Mouse (Mus musculus) spleen, adult 18-20 months (tissue): ENCODE results near the gene Yars.
"Not testable (repeated sequence)": the region's sequence is repeated elsewhere in the genome, so short reads cannot be mapped to it uniquely, and the experiment has no call there.

Source experiments
- DNase-seq, 2 experiments: peaks; one replicate each; pipeline ENCODE4 v3.0.0; 2022; ENCODE audit warnings: mixed read lengths in 2 of 2

Yars gene

DNA sequence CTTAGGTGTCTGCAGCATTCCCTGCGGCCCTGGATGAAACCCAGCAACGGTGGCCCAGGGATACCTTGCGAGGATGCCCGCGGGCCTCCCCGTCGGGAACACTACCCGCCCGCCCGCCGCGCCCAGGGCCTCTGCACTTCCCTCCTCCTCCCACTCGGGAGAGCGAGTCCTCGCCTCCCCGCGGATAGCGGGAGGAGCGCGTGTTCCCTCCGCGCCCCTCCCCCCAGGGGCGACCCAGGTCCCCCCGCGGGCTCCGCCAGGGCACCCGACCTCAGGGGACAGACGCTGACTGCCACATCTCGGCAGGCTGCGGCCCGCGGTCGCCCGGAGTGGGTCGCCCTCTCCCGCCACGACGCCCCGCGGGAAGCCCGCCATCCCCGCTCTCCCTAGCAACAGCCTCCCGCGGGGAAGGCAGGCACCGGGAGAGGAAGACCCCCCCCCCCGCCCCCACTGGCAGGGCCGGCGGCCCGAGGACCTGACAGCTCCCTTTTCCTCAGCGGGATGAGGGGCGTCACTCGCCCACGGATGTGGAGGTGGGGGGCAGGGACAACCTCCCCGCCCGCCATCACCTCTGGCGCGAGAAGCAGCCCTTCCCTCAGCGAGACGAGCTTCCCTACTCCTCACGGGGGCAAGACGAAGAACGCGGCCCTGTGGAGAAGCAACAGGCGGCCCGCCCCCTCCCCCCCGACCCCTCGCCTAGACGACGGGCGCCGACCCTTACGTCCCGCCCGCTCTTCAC lies 588 bp upstream of the Yars start:
- DNase-seq = peak; percentile 45 to 52

DNA sequence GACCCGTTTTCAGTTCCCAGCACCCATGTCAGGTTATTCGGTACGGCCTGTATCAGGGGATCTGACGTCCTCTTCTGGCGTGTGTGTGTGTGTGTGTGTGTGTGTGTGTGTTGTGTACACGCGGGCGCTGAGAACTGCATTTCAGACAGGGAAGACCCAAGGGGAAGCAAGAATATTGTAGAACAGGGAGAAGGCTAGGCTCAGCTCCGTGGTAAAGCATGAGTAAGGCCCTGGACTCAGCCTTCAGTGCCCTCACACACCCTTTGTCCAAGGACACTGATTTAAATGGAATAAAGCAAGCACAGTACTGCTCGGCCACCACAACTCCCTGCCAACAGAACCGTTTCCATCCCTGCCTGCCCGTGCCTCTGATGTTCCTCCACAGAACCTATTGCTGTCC lies 978 bp downstream of the Yars start:
- no peak for DNase-seq

DNA sequence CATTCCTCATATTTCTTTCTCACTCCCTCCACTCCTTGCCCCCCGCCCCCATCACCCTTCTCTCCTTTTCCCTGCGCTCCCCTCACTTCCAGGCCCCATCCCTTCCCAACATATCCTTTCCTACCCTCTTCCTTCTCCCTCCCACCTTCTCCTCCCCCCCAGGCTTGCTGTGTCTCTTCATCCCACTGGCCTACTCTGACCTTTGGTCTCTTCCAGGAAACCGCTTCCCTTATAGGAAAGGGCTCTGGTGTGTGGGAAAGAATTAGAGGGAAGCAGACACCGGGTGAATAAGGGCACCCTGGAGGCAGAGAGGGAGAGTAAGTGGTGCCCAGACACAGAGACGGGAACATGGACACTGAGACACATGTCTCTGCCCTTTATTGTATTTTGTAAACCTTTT lies 2.1 kb downstream of the Yars start:
- no peak for DNase-seq

DNA sequence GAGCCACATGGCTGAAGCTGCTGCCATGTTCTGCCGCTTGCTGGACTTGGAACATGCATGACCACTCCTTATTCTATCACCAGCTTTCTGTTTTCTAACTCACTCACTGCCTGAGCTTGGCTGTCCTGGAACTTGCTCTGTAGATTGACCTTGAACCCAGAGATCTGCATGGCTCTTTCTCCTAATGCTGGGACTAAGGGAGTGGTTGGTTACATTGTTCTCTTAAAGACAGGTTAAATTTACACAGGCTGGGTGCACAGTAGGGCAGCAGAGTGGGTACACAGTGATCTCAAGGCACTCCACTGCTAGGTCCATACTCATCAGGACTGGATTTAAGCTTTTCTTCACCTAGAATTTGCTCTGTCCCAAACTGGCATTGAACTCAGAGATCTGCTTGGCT lies 4.7 kb downstream of the Yars start:
- DNase-seq = no peak

DNA sequence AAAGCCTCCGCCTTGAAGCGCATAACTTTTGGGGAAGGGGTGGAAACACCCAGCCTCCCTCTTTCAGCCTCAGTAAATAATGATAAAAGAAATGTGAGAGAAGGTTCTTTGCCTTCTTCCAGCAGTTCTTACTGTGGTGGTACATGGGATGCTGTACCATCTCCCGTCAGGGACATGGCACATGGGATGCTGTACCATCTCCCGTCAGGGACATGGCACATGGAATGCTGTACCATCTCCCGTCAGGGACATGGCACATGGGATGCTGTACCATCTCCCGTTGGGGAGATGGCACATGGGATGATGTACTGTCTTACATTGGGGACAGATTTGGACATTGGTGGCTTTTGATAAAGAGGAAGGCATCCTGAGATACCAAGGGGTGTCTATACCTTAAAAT lies 8.0 kb downstream of the Yars start:
- no peak for DNase-seq

DNA sequence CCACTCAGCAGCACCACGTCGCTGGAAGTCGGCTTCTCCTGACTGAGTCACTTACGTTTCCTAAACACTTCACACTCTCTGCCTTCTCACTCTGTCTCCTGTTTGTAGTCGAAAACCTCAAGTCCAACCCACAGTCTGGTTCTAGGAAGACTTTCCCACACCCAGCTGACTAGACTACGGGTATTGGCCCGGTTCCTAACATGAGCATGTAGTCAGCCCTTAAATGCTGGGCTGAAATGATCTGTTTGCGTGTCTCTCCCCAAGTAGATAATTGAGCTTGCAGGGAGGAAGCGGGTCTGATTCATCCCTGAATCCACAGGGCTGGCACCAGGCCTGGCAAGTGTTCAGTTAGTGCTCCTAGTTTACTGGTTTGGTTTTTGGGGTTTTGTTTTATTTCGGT lies 15.1 kb downstream of the Yars start:
- DNase-seq = no peak

DNA sequence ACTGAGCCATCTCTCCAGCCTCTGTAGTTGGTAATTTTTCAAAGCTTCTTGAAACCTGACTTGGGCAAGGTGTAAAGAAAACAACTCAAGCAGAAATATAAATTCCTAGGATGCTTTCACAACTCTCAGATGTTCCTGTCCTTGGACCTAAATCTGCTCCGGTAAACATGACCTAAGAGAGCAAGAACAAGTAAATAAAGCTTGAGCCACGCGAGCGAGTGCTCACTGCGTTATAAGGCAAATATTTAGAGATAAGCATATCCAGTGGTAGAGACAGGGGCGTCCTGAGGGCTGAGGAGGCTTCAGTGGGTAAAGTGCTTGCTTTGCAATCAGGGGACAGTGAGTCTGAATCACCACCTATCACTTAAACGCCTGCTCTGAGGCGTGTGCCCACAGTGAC lies 17.2 kb downstream of the Yars start:
- DNase-seq = no peak

DNA sequence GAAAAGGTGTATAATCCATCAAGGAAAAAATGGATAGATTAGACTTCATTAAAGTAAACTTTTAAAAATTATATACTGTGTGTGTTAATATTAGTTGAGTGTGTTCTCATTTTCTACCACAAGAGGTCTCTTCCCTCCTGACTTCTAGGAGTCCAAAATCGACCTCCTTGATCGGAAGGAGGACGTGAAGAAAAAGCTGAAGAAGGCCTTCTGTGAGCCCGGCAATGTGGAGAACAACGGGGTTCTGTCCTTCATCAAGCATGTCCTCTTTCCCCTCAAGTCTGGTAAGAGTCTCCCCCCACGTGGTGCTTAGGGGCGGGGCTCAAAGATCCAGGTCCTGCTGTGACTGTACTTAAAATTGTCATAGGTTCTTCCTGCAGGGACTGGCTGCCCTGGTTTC lies 19.9 kb downstream of the Yars start:
- DNase-seq = no peak

DNA sequence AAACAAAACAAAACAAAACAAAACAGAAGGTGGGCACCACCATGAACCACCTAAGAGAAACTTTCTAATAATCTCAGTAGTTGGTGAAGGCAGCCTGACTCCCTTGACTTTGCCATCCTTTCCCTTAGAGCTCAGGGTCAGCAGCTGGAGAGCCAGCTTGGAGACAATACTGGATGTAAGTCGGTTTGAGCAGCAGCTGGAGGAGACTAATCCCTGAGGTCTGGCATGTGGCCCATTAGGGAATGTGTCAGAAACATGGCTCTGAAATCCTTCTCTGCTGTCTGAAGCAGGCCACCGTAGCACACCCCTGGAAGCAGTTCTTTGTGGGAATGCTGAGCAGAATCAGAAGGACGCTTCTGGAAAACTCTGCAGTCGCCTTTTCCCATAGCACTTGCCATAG lies 21.9 kb downstream of the Yars start:
- no peak for DNase-seq

DNA sequence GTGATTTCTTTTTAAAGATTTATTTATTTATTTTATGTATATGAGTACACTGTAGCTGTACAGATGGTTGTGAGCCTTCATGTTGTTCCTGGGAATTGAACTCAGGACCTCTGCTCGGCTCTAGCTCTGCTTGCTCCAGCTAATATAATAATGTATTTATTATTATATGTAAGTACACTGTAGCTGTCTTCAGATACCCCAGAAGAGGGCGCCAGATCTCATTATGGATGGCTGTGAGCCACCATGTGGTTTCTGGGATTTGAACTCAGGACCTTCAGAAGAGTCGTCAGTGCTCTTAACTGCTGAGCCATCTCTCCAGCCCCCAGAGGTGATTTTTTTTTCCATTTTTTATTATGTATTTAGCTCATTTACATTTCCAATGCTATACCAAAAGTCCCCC lies 22.9 kb downstream of the Yars start:
- DNase-seq = not testable (repeated sequence)

DNA sequence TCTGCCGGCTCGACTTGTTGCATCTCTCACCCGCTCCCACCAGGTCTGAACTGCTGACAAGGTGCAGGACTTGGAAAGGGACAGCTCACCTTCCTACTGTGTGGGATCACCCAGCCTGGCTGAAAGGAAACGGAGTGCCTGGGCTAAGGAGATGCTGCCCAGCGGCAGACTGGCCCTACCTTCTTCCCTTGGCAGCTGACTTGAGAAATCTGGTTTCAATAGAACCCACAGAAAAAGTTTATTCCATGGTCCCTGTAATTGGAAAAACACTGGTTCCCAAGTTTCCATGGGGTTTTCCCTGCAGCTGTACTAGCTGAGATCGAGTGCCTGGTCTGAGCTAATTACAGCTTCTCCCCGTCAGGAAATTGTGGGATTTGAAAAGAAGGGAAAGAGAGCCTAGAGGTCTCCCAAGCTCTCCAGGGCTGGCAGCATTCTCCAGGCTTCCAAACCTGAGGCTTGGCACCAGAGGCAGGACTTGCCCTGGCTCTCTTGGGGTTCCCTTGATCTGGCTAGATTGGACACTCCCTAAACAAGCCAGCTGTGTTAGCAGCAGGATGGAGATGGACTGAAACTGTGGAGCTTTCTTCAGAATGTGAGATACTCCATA lies 29.1 kb downstream of the Yars start:
- DNase-seq = no peak

DNA sequence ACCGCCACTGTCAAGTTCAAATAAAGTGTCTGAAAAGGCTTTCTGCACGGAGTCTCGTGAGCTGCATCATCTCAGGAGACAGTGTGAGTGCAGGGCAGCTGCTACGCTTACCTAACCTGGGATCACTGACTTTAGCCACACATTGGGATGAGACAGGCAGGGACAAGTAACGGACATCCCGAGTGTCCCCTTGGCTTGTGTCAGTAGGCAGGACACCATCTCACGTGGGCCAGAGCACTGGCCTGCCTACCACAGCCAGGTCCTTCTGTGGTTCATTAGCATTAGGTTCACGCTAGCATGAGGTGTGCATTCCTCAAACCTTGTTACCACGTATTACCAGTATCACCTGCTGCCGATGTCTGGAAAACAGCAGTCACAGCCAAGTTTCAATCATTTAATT lies 29.6 kb downstream of the Yars start:
- DNase-seq = no peak

DNA sequence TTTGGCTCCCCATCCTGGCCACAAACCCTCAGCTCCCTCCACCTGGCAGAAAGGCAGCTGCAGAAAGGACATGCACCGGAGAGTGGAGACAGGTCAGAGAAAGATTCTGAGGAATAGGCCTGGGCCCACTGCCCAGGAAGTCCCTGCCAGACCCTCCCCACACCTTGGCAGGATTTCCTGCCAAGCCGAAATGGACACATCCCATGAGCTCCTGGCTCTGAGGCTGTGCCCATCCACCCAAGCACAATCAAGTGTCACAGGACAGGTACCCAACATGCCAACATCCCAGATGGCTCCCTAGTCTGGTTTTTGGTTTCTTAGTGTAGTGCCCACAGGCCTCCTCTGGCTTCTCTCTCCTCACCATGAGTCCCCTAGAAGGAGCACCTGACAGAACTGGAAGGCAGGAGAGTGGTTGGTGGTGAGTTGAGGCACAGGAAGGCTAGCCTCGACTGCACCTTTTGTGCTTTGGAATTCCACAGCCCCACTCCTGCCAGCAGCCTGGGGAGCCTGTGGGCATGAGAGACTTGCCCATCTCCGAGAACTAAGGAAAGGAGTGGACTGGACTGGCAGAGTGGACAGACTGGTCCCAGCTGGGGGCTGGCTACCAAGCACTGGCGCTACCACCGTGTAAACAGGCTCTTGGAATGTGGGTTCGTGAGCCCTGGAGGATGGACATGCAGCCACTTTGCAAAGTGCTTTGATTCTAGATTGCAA lies 31.0 kb downstream of the Yars start:
- no peak for DNase-seq

DNA sequence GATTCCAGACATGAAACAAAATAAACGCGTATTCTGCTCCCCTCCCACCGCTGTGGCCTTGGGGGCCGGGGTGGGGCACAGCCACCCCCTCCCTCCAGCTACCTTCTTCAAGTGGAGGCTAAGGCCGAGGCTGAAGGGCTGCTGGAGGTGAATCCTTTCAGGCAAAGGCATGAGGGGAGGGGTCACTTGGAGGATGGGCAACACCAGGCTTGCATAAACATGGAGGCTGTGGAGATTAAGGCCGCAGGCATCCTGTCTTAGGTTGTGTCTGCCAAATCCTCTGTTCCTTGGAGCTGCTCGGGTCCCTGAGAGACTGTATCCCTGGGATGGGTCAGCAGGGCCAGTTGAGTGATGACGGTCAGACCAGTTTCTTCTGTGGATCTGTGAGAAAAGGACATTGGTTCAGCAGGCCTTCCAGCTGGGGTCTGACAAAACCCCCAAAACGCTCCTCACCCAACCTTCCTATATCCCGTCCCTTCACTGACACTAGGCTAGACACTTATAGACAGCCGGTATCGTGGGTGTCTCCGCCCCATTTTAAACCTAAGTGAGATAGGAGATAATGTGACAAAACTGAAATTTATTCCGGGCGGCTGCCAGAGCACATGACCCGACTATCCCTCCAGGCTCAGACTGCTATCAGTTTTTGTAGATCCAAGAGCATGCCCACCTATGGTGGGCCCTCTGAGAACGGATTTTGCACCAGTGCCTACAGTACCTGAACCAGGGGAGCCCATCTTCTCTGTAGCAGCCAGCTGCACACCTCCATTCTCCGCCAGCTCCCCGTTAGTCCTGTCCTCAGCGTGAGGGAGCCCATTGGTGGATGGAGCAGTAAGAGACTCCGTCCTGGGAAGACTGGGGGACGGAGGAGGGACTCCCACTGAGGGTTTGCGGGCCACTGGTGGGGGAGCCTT lies 31.8 kb downstream of the Yars start:
- DNase-seq = no peak

DNA sequence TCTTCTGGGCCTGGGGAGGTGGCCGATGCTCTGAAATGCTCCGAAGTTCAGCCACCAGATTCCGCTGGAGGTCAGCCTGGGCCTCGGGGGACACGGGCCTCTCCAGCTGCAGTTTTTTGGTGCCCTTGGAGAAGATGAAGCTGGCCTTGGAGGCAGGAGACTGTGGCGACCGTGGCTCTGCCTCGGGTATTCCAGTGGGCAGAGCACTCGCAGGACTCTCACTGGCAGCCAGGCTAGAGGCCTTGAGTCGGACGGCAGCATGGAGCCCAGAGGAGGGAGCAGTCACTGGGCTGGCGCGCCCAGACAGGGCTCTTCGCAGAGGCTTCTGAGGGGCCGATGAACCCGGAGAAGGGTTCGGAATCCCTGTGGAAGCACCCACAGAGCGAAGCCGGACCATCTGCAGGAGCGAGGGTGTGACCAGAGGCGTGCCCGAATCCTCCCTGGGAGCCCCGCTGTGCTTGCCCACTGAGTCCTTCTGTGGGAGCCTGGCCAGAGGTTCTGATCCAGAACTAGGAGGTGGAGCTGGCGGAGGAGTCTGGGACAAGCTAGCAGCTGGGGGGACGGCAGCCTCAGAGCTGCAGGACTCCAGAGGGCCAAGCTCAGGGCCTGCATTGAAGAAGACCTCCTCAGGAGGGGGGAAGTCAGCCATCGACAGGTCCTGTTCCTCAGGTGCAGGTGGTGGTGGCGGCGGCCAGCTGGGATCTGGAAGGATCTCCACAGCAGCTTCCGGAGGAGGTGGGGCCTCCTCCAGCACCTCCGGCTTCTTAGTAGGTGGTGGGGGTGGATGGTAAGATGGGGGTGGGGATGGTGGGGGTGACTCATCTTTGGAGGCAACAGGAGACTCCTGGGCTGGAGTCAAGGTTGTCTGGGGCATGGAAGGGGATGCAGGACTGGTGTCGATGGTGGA lies 32.7 kb downstream of the Yars start:
- DNase-seq = no peak

DNA sequence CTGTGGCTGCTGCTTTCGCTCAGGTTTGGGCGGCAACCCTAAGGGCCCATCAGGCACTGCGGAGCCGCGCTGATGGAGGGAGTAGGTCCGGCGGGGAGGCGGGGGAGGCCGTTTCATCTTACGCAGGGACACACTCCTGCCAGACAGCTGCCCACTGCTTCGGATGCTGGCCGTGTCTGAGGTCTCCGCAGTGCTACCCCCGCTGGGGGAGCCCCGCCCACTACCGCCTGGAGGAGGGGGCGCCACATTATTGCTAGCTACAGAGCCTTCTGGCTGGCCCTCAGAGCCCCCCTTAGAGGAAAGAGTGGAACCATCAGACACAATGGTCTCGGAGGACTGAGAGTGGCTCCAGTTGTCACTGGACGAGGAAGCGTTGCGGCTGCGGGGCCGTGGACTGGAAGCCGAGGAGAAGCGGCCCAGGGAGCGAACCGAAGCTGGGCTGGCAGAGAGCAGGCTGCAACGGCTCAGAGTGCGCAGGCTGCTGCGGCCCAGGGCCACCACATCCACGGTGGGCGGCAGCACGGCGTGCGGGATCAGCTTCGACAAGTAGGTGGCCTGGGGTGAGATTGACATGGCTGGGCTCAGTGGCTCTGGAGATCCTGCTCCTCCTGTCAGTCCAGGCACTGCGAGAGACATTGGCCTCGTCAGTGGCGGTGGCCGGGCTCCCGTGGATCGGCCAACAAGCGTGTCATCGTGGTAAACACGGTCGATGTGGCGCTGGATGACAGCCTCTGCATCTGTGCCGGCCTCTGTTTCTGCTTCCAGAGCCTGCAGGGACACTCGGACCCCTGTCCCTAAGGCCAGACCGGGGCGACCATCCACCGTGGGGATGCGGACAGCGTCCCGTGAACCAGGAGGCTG lies 34.1 kb downstream of the Yars start:
- no peak for DNase-seq

DNA sequence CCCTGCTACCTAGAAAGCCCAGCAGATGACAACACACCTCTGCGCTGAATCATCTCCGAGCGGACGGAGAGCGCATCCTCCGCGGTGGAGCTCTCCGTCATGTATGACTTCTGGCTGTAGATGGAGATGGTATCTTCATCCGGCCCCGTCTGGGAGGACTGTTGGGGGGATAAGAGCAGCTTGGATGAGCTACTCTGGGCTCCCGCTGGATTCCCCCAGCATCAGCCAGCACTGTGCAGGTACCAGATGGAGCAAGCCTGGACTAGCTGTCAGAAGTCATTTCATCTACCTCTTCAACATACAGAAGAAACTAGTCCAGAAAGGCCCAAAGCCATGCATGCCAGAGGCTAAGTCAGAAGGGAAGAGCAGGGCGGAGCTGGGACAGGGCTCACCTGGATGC lies 35.8 kb downstream of the Yars start:
- DNase-seq = no peak

DNA sequence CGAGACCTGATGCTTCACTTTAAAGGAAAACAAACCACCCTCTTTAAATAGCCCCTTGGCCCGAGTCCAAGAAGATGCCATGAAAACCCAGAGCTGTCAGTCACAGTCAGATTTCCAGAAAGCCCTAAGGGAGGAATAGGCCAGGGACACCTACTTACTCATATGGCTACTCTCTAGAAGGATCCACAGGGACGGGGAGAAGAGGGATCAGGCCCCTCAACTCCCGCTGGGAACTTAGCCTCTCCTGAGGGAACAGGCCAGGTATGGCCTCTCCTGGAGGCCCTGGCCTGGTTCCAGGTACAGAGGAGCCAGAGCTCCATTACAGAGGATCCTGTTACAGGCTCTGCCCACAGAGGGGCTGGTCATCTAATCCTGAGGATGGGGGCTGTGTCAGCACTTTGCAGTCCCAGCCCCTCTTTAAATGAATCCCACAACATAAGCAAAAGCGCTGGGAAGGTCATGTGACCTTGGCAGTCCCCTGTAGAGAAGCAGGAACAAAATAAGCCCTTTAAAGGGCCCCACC lies 36.9 kb downstream of the Yars start:
- no peak for DNase-seq

DNA sequence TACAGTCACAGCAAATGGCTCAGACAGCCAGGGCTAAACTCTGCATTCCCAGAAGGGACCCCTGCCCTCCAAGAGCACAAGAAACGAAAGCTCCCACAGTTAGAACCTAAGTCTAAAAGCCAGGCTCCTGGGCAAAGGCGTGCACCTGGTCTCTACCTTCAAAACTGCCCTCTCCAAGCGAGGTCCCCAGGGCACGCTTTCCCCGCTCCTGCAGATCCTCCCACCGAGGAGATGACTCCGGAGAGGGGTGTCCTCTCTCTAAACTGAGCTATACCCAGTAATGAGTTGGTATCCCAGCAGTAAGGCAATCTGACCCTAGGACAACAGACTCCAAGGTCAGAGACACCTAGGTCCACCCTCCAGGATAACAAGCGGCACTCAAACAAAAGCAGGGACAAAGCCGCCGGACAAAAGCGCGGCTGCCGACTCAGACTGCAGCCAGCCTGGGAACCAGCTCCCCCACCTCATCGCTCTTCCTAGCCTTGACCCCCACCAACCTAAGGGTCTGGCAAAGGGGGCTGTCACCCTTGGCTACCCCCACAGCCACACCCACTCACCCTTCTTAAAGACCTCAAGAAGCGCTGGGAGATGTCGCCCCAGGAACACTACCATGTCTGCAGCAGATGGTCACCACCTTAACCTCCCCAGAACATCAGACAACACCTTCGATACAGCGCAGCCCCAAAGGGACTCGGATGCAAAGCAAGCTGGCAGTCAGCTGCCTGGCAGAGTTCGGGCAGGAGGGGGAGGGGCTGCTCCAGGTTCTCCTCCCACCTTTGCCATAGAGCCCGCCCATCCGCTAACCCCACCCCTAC lies 37.8 kb downstream of the Yars start:
- DNase-seq = no peak

DNA sequence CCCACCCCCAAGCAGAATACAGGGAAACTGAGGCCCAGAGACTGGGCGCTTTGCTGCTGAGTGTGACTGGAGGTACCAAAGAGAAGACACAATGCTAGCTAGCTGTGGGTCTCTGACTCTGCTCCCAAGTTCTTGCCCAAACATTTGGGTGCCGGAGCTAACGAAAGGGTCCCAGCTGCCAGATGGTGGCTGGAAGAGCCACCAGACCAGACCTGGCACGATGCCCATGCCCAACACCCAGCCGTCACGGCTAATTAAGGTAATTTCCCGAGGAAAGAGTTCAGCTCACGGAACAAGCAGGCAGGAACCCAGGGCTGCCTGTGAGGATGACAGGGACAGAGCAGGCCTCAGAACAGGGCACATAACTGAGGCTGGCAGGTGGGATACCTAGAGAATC lies 38.4 kb downstream of the Yars start:
- DNase-seq = no peak
